Mouse (Mus musculus) layer of hippocampus, postnatal 10 days (tissue): ENCODE measurements around the gene Gpx1. TPM values are rescaled to one million over a fixed set of nuclear protein-coding genes. Genes with fewer than 3 reads are reported as not detected.
"Not testable (repeated sequence)": the region's sequence is repeated elsewhere in the genome, so short reads cannot be mapped to it uniquely, and the experiment has no call there.

ENCODE experiments used
- DNase-seq, 2 experiments: peaks; one replicate each; pipeline ENCODE4 v3.0.0; 2021; ENCODE audit warnings: low spot score in 2 of 2
- long read RNA-seq: library from polyadenylated mRNA; stranded (forward); transcript quantifications from one replicate; pipeline ENCODE4 v2.0.0, GENCODE M21; 2023
- total RNA-seq, 2 experiments: library from RNA; stranded (reverse); gene quantifications; 2 replicates each; pipeline ENCODE4 v1.2.3; 2021

Gene Gpx1
- 10 to 100 TPM; 63.6 to 67.8 TPM for total RNA-seq
- long read RNA-seq, transcript Gpx1-201 (2 exons, 1,072 nt) = major isoform, 80 of 82 reads
- long read RNA-seq, partial matches to known transcripts = 0 of 82 reads
- long read RNA-seq, other reads (novel, unspliced or antisense) = 2 of 82 reads

GRCm38 (mm10) chr9:108338886-108339781 is at the start of gene Gpx1:
Gene Gpx1 (plus strand): TSS chr9:108338903.
- peak; percentile 77 to 82 for DNase-seq

GRCm38 (mm10) chr9:108289347-108289746 is 49.4 kb upstream of the Gpx1 start:
- DNase-seq = no peak

GRCm38 (mm10) chr9:108290016-108290750 is 48.5 kb upstream of the Gpx1 start, which contains the start of gene Nicn1:
Gene Nicn1 (plus strand): TSS chr9:108290429.
- DNase-seq = peak; percentile 84 to 90

DNA sequence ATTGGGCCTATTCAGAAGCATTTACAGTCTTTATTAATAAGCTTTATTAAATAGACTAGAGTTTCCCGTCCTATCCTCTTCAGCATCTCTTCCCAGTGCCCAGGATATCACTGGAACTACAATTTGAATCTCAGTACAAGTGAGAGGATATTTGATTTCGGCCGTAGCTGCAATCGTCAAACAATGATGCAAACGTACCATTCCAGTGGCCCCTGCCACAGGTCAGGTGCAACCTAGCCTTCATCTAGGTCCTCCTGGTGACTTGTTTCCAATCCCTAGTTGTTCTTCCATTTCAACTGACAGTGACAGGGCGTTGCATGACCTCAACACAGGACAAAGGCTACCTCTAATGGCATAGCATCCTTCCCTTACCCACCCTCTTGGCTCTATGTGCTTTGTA is 47.9 kb upstream of the Gpx1 start:
- no peak for DNase-seq

DNA sequence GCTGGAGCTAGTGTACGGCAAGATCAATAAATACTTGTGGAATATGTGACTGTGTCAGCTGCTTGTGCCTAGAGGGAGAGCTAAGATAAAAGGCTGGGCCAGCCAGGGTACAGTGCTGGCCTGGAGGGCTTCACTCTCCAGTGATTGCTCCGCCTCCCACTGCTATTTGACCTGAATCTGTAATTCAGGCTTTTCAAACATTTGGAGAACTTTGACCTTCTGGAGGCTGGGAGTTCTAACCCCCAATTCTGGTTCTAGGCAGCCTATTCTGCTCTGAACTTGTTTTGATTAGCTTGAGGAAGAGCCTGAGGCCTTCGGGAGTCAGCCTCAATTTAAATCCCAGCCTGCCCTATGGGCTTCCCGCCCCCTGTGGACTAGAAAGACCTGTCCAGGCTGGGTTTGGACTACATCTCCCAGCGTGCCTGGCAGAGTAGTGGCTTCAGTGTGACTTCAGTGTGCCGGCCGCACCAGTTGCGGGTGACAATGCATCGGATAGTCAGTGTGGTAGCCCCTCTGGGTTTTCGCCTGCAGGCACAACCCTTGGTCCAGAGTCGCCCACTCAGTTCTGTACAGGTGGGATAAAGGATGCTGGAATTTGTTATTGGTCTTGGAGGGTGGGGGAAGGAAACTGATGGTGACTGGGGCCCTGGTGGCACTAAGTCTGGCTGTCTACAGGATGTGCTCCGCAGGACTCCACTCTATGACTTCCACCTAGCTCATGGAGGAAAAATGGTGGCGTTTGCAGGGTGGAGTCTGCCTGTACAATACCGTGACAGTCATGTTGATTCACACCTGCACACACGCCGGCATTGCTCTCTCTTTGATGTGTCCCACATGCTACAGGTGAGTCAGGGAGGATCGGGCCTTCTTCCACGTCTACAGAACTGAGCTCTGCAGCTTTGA is 42.0 kb upstream of the Gpx1 start, which contains the start of gene Amt:
Gene Amt, plus strand, starts transcription at position 401 of the 903 bp plus-strand sequence.
- peak; percentile 25 to 43 for DNase-seq

GRCm38 (mm10) chr9:108301853-108302252 is 36.9 kb upstream of the Gpx1 start:
- DNase-seq = no peak

- DNase-seq = no peak
Measured at GRCm38 (mm10) chr9:108304716-108305115, 34.0 kb upstream of the Gpx1 start.

GRCm38 (mm10) chr9:108305170-108305569 is 33.5 kb upstream of the Gpx1 start:
- DNase-seq = peak in 1 of 2 experiments; percentile 26

DNA sequence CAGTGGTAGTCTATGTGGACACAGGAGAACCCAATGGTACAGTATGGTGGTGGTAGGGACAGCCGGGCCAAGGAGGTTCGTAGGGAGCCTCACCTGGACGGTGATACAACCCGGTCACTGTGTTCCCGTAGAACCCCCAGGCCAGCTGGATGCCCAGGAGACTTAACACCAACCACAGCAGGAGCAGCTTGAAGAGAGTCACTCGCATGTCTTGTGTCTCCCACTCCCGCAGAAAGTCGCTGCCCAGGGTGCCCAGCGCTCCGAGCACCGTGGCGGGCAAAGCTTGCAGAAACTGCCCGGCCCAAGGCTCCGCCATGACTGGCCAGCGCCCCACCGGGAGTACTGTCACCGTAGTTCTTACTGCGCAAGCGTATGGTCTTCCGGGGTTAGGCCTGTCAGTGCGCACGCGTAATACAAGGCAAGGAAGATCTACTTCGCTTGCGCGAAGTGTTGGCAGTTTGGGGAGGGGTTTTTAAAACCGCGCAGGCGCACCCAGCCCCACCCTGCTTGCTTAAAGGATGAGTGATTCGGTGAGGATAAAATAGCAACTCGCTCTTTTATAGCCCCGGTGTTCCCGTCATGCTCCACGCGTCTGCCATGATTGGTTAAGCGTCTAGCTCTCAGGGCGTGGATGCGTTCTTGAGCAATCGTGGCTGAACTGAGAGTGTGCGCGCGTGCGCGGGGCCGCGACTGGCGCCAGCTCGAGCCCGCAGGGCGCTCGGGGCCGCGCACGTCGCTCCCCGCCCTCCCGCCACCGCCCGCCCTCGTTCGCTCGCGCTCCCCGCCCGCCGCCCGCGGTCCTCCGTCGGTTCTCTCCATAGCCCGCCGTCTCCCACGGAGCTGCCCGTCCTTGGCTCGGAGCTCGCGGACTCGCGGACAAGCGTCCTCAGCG is 32.8 kb upstream of the Gpx1 start, which contains the start of the genes Rhoa and Tcta:
Gene Rhoa, plus strand, starts transcription at position 501 of the 892 bp plus-strand sequence.
Gene Tcta, minus strand, starts transcription at position 532 of the 892 bp plus-strand sequence.
- peak; percentile 94 to 97 for DNase-seq

DNA sequence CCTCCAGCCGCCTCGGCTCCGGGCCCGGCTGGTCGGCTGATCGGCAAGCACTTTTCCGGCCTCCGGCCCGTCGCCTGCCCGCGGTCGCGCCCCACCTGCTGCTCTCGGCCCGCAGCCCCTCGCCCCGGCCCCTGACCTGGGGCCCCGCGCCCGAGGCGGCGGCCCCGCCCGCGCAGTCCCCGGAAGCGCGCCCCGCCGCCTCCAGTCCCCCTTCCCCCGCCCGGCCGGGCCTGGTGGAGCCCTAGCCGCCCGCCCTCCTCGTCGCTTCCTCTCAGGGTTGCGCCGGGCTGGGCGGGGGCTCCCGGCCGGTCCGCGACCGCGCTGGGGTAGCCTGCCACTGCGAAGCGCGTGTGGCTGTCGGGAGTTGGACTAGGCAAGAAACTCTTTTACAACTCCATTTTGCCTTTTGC is 32.1 kb upstream of the Gpx1 start:
- peak in 1 of 2 experiments; percentile 77 for DNase-seq

- no peak for DNase-seq
Measured at GRCm38 (mm10) chr9:108307021-108307807, 31.5 kb upstream of the Gpx1 start.

GRCm38 (mm10) chr9:108308141-108308540 is 30.6 kb upstream of the Gpx1 start:
- no peak for DNase-seq

DNA sequence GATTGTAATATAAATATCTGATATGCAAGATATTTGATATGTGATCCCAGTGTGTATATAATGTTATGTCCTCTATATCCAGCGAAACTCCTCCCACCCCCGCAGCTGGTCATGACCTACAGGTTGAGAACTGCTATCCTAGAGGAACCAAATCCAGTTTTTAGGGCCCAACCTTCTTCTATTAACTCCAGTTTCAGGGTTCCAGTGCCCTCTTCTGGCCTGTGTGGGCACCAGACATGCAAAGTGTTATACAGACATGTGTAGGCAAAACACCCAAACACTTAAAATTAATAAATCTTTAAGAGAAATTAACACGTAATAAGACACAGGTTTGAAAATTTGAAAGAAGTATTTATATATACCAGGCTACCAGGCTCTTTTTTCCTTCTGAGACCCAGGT is 21.1 kb upstream of the Gpx1 start:
- no peak for DNase-seq

GRCm38 (mm10) chr9:108318462-108318861 is 20.2 kb upstream of the Gpx1 start:
- no peak for DNase-seq

DNA sequence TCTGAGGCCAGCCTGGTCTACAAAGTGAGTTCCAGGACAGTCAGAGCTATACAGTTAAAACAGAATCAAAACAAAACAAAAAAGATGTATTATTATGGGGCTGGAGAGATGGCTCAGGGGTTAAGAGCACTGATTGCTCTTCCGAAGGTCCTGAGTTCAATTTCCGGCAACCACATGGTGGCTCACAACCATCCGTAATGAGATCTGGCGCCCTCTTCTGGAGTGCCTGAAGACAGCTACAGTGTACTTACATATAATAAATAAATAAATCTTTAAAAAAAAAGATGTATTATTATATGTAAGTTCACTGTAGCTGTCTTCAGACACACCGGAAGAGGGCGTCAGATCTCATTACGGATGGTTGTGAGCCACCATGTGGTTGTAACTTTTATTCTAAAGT is 16.6 kb upstream of the Gpx1 start:
- DNase-seq = not testable (repeated sequence)

DNA sequence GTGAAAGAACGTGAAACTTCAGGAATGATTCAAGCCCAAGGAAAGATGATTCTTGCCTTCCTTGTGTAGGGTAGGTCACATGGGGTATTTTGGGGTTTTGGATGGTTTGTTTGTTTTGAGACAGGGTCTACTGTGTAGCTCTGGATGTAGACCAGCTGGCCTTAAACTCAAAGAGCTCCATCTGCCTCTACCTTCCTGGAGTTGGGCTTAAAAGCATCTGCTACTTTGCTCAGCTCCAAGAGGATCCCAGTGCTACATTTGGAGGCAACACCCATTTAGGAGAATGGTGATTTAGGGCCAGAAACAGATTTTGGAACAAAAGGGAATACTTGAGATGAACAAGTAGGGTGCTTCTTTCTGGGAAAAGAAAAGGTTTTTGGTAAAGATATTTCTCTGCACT is 13.9 kb upstream of the Gpx1 start:
- DNase-seq = no peak

DNA sequence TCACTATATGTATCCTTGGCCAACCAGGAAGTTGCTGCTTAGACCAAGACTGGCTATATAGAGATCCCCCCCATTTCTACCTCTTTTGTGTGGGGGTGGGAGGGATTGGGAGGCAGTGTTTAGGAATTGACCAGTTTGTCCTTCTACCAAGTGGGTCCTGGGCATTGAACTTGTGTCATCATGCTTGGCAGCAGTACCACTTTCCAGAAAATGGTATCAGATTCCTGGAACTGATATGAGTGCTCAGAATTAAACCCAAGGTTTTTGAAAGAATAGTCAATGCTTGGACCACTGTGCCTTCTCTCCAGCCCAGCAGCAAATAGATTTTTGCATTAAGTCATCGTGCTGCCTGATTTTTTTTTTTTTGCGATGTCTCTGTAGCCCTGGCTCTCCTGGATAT is 12.9 kb upstream of the Gpx1 start:
- no peak for DNase-seq

- DNase-seq = no peak
Measured at GRCm38 (mm10) chr9:108337848-108338550, 704 bp upstream of the Gpx1 start.
